Mouse (Mus musculus): Measurements from ENCODE around the gene Foxo3. TPM values are rescaled to one million over a fixed set of nuclear protein-coding genes. Genes with fewer than 3 reads are reported as not detected.
A peak's percentile ranks its signal among the peaks of the same experiment; 100 is the strongest.

The Foxo3 gene
- total RNA-seq, 2 experiments from 2014 or later = 43.8 to 46.4 TPM

DNA sequence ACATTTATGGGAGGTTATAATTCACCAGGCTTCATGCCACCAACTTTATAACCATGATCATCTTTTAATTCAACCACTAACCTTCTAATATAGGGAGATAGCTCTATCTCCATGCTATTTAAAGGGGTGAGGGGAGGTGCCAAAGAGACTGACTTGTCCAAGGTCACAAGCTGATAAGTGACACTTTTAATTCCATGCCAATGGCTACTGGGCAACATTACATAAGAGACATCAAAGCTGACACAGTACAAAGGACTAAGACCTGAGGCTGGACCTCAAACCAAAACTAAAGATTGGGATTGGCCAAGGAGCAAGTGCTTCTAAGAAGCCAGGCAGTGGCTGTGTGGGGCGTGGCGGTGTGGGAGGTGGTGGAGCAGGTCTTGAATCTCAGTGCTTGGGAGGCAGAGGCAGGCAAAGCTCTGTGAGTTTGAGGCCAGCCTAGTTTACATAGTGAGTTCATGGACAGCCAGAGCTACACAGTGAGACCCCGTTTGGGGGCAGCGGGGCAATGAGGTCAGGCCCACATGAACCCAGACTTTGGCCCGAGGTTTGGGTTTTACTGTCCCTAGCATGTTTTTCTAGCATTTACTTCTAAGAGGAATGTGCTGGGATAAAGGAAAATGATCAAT is 46.0 kb downstream of the Foxo3 start:
- no peak for DNase-seq (ENCODE audit: low spot score in 2 of 2)

DNA sequence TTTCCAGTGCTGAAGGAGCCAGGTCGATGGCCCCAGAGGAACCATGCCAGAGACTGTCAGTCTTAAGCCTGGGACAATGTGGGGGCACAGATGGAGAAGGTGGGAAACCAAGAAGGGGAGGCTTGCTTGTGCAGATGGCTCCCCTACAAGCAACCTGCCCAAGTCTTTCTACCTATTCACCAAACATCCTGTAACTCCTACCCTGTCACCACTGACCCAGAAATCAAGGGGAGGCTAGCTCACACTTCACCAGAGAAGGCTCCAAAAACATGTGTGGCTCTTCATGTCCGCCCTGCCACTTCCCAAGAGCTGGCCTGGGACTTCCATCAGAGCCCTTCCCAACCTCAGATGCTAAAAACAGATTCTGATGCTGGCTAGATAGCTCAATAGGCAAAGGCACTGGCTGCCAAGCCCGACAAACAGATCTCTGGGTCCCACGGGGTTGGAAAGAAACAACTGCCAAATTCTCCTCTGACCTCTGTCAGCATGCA is 48.8 kb downstream of the Foxo3 start:
- DNase-seq (ENCODE audit: low spot score in 2 of 2) = no peak

- no peak for DNase-seq (ENCODE audit: low spot score in 2 of 2)
These were observed 50.4 kb downstream of the Foxo3 start for GRCm38 (mm10) chr10:42226176-42226575.

- DNase-seq (ENCODE audit: low spot score in 2 of 2) = no peak
These were observed 51.2 kb downstream of the Foxo3 start for GRCm38 (mm10) chr10:42225184-42225935.

GRCm38 (mm10) chr10:42221996-42222395 is 54.6 kb downstream of the Foxo3 start:
- no peak for DNase-seq (ENCODE audit: low spot score in 2 of 2)

GRCm38 (mm10) chr10:42221136-42221891 is 55.2 kb downstream of the Foxo3 start:
- no peak for DNase-seq (ENCODE audit: low spot score in 2 of 2)

GRCm38 (mm10) chr10:42220418-42220952 is 56.1 kb downstream of the Foxo3 start:
- DNase-seq (ENCODE audit: low spot score in 2 of 2) = no peak

- DNase-seq (ENCODE audit: low spot score in 2 of 2) = peak in 1 of 2 experiments; percentile 64
These were observed 65.1 kb downstream of the Foxo3 start for GRCm38 (mm10) chr10:42211407-42211806.

DNA sequence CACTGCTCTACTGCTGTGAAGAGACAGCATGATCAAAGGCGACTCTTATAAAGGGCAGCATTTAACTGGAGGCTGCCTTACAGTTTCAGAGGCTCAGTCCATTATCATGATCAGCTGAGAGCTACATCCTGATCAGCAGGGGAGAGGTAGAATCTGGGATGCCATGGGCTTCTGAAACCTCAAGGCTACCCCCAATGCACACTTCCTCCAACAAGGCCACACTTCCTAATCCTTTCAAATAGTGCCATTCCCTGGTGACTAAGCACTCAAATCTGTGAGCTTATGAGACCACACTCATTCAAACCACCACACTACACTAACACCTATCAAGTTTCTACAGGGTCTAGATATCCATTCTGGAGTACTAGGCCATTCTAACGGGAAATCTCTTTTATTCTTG is 65.9 kb downstream of the Foxo3 start:
- no peak for DNase-seq (ENCODE audit: low spot score in 2 of 2)

DNA sequence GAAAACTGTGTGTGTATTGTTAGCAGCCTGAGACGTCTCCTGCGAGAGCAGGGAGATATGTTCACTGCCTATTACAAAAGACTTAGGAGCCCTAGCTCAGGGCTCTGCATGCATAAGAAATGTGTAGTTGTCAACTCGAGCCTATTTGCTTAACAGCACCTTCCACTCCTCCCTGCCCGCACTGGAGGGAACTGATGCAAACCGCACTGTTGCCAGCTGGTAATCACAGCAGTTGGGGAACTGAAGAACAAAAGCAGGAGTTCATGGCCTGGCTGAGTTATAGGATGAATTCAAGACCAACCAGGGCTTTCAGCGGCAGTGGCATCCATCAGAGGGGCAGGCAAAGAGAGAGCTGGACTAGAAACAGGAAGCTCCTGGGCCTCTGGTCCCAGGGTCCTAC is 66.7 kb downstream of the Foxo3 start:
- no peak for DNase-seq (ENCODE audit: low spot score in 2 of 2)

DNA sequence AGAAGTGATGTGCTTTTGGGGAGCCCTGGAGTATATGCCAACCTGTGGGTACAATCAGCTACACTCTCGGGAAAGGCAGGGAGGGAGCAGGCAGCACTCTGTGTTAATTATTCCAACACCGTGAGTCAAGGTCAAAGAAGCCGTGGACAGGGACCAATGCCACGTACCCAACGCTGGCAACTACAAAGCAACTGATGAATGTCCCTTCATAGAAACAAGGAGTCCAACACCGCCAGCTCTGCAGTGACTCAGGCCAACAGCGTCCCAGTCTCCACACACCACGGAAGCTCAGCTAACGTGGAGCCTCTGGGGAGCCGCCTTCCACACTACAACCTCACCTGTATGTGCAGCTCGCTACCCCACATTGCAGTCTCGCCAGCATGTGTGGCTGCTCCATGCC is 68.9 kb downstream of the Foxo3 start:
- DNase-seq (ENCODE audit: low spot score in 2 of 2) = no peak

DNA sequence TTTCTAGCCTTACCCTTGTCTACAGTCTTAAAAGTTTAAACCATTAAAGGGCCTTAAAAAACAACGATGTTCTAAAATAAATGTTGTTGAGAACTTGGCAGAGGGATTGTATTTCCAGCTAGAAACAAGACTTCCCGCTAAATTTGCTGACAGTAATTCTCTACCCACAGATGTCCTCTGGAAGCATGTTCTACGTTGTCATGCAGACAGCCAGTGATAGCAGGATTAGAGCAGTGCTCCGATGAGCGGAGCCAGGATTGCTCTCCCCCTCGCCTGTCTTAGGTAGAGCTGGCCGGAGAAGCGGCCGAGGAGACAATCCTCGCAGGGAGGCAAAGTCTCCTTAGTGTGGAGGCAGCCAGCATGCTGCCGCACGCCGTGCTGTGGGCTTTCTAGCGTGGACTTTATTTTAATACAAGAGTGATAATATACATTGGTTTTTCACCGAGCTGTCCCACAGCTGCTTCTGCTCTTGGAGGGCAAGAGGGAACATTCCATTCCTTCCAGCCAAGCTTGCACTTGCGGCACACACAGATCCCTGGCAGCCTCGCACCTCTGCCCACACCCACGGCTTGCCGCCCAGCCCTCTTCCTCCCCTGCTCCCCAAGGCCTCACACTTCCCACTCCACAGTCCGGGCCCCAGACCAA is 71.7 kb downstream of the Foxo3 start:
- DNase-seq (ENCODE audit: low spot score in 2 of 2) = peak in 1 of 2 experiments; percentile 46

DNA sequence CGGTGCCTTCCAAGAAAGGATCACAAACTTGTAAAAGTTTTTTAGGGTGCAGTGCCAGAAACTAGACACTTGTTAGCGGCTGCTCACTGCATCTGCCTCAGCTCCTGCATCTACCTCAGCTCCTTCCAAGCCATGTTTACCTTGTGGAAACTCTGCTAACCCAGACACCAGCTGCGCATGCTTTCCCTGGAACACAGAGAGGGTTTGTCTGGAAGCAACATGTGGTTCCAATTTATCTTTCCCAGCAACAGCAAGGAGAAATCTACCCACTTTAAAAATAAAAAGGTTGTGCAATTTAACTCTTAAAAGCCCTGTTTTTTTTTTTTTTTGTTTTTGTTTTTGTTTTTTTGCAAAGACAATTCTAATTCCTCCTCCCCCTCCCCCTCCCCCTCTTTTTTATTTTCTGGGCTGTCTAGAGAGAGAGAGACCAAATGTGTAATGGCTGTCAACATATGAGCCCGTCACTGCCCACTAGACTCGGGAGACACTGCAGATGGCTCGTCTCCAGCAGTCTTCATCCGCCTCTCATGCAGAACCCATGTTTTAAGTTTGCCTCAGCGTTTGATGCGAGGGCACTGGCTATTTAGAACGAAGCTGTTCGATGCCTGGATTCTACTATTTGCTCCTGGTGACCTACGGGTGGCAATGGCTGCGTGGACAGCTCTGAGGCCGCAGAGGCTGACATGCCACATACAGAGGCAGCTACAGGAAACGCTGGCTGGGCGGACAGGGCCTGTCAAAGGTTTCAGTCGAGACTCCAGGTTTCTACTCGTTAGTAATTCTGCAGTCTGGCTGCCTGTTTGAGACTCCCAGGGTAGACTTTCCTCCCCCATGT is 73.0 kb downstream of the Foxo3 start:
- DNase-seq (ENCODE audit: low spot score in 2 of 2) = no peak

GRCm38 (mm10) chr10:42202561-42202960 is 74.0 kb downstream of the Foxo3 start:
- DNase-seq (ENCODE audit: low spot score in 2 of 2) = no peak

DNA sequence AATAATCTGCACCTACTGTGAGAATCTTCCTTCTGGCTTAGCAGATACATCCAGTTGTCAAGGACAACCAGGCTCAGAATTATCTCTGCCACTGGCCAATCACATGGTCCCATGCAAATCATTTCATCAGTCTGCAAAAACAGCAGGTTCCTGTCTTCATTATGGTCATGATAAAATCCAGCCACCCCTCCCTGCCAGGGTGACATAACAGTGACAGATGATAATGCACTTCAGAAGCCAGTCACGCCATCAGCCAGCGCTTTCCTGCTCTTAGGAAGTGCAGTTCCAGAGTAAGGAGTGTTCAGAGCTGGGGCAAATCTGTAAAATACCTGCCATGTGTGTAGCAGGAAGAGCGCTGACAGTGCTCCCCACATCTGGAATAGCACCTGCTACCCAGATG is 77.1 kb downstream of the Foxo3 start:
- no peak for DNase-seq (ENCODE audit: low spot score in 2 of 2)

- no peak for DNase-seq (ENCODE audit: low spot score in 2 of 2)
These were observed 77.9 kb downstream of the Foxo3 start for GRCm38 (mm10) chr10:42198682-42199081.

DNA sequence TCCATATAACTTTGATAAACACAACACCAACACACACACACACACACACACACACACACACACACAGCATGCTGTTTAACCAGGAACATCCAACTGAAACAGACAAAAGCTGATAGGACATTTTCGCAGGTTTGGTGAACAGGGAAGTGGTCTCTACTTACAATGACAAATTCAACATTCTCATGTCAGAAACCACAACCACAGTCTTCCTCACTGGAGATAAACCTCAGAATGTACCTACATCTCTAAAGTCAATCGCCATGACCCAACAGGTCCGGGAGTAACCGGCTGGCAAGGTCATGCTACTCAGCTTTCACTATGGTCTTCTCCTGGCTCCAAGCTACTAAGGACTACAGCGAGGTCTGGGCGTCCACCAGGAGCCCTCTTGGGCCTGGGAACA is 81.8 kb downstream of the Foxo3 start:
- DNase-seq (ENCODE audit: low spot score in 2 of 2) = no peak

DNA sequence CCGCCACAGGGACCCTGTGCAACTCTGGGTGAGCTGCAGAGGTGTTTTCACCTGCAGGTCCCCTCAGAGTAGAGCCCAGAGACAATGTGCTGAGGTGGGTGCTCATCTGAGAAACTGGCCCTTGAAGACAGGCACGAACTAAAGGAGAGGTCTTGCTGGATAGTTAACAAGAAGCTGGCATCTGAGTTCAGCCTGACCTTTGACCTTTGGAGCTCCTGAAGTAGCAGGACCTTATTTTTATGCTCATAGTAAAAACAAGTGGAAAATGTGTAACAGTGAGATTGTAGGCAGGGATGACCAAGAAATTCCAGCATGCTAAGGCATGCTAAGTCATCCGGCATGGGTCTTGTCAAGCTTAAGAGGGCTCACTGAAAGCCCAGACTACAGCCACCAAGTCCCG is 82.6 kb downstream of the Foxo3 start:
- DNase-seq (ENCODE audit: low spot score in 2 of 2) = no peak

DNA sequence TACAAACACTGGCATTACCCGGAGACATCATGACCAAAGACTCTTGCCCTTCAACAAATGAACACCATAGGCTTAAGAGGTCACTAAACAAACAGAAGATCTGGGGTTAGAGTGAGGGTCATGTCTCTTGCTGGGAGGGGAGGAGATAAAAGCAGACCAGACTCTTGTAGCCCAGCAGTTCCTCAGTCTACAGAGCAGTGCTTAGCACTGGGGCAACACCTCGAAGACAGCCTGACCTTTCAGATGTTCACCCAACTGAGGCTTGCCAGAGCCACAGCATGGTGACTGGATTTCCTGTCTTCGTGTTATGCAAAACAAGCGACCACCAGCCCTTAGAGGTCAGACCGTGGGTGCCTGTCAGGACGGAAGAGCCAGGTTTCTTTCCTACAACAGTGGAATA is 83.6 kb downstream of the Foxo3 start:
- no peak for DNase-seq (ENCODE audit: low spot score in 2 of 2)

DNA sequence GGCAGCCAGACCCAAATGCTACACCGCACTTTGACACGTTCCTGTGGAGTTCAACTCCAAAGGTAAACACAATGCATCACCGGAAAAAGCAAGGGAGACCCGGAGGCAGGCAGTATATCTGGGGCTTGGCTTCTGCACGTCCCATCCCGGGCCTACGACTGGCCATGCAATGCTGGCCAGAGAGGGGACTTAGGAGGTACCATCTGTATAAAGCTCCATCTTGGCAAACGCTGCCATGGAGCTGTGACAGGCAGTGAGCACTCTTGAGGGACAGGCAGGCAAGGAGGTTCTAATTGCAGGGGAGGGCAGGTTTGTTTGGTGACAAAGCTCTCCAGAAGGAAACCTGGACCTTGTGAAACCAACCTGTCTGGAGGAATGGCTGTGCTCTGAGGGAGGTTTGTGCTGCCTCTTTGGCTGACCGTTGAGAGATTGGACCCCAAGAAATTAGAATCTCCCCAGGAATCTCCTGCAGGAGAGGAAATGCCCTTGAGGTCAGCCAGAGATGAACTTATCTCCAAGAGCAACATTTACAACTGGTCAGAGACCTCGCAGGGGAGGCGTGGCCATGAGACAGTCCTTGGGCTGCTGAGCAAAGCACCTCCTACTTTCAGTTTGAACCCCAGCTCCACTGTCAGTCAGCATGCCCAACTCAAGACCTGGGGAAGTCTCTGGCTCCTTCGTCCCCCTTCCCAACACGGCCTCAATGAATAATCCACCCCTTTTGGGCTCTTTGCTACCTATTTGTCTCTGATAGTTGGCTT is 86.7 kb downstream of the Foxo3 start:
- DNase-seq (ENCODE audit: low spot score in 2 of 2) = no peak
